Mouse (Mus musculus): ENCODE data around the gene Mpdu1.

Mpdu1 gene

GRCm38 (mm10) chr11:69689891-69690290, 27.4 kb upstream of the Mpdu1 start:
- DNase-seq = no peak

GRCm38 (mm10) chr11:69687061-69687460, 24.6 kb upstream of the Mpdu1 start:
- DNase-seq = no peak

DNA sequence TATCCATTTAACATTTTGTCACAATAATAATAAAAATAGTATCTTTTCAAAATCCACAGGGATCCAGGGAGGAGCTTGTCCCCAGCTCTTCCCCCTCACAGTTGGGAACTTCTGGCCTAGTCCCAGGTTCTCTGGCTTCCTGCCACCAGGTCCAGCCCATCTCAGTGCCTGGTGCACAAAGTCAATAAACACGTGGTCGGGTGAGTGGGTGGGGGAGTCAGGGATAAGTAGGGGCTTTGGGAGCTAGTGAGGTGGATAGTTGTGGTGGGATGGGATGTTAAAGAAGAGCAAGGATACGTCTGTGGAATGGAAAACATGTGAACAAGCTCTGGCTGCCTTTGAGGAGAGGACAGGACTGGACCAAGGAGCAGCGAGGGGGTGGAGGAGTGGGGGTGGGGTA, 23.9 kb upstream of the Mpdu1 start:
- peak; percentile 87 for DNase-seq

DNA sequence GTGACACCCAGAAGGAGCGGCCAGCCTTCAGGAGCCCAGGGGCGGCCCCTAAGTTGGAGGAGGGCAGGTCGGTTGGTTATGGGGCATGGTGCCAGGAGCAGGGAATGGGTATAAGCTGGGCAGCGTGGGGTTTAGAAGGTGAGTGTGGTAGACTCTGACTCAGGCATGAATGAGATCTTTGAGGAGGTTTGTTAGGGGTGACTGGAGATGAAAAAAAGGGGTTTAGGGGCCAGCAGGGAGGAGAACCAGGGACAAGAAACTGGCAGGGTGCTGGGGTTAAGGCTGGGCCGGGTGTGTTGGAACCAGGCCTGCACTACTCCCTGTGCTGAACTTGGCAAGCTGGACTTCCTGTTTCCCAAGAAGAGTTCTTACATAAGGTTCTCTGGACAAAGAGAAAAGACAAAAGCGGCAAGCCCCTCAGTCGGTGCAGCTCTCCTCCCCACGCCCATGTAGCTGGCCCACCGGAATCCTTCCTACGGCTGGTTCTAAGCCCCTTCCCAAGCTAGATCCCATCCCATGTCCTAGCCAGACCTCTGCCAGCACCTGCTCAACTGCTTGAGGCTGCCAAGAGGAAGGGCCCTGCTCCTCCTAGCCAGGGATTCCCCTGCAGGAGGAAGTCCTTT, 23.2 kb upstream of the Mpdu1 start, which contains the start of gene Tnfsf13:
Gene Tnfsf13, minus strand, starts transcription at position 259 of the 623 bp plus-strand sequence.
- peak; percentile 94 for DNase-seq

DNA sequence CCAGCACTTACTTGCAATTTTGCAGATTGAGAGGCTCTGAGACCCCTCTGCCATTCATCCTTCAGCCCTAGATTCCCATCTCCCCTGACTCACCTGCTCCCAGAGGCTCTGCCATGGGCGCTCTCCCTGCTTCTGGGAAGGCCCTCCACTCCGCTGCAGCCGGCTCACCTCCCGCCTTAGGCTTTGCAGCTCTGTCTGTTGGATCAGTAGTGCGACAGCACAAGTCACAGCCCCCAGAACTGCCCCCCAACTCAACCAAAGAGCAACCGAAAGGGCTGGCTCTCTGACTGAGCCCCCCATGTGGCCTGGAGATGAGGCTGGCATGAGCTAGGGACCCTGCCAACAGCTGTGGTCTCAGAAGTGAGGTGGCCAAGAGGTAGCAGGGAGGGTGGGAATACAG, 22.5 kb upstream of the Mpdu1 start:
- DNase-seq = no peak

- DNase-seq = peak; percentile 79
These were observed 21.8 kb upstream of the Mpdu1 start for GRCm38 (mm10) chr11:69684128-69684745.

DNA sequence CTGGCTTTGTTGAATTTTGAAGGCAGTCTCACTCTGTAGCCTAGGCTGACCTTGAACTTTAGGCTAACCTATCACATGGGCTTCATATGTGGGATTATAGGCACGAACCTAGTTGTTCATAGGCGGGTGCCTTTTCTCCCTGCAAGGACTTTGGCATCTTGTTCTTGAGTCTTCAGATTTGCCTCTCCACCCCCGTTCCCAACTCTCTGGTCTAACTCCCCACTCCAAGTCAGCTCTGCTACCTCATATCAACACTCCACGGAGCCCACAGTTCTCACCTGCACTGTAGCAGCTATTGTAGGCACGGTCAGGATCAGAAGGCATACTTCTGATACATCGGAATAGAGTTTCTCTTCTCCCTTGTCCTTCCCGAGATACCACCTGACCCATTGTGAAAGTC, 21.1 kb upstream of the Mpdu1 start:
- DNase-seq = no peak

GRCm38 (mm10) chr11:69682840-69683533, 20.5 kb upstream of the Mpdu1 start:
- peak; percentile 95 for DNase-seq

- DNase-seq = no peak
These were observed 19.9 kb upstream of the Mpdu1 start for GRCm38 (mm10) chr11:69682209-69682839.

GRCm38 (mm10) chr11:69681314-69682208, 19.1 kb upstream of the Mpdu1 start, which contains the start of gene Senp3:
Senp3 (minus strand) TSS chr11:69682084.
- peak; percentile 97 for DNase-seq

- DNase-seq = no peak
These were observed 17.9 kb upstream of the Mpdu1 start for GRCm38 (mm10) chr11:69680136-69680855.

GRCm38 (mm10) chr11:69679144-69679543, 16.7 kb upstream of the Mpdu1 start:
- DNase-seq = no peak

- peak; percentile 100 for DNase-seq
These were observed 9.8 kb upstream of the Mpdu1 start, which contains the start of gene Eif4a1 for GRCm38 (mm10) chr11:69672211-69672706. Eif4a1 (minus strand) TSS chr11:69672423.

- no peak for DNase-seq
These were observed 9.3 kb upstream of the Mpdu1 start for GRCm38 (mm10) chr11:69671726-69672124.

GRCm38 (mm10) chr11:69670786-69671725, 8.6 kb upstream of the Mpdu1 start:
- peak; percentile 97 for DNase-seq

DNA sequence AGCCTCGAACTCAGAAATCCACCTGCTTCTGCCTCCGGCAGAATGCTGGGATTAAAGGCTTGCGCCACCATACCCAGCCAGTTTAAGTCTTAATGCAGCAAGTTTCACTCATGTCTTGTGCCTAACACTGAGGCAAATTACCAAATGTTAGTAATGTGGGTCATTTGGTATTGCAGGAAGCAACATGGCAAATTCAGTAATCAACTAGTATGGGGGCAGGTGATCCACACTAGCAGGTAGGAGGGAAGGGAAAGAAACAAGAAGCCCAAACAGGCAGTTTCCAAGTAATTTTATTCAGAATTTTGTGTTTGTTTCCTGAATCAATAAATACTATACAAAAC, 4.2 kb upstream of the Mpdu1 start:
- no peak for DNase-seq

GRCm38 (mm10) chr11:69665961-69666664, 3.7 kb upstream of the Mpdu1 start, which contains the start of gene Cd68:
Cd68 (minus strand) TSS chr11:69666153.
- peak; percentile 88 for DNase-seq

GRCm38 (mm10) chr11:69665457-69665960, 3.1 kb upstream of the Mpdu1 start:
- no peak for DNase-seq

DNA sequence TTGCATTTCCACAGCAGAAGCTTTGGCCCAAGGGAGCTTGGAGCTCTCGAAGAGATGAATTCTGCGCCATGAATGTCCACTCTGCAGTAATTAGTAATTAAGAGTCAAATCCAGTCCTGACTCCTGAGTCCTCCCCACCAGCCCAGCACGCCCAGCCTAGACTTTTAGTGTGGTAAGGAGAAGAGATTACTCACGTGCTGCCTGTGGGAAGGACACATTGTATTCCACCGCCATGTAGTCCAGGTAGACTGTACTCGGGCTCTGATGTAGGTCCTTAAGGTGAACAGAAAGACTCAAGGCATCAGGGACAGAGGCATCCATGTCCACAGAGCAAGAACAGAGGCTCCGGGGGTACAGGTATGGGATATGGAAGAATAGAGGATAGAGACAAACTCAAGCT, 2.4 kb upstream of the Mpdu1 start:
- DNase-seq = no peak
